In the genomic region with DNA sequence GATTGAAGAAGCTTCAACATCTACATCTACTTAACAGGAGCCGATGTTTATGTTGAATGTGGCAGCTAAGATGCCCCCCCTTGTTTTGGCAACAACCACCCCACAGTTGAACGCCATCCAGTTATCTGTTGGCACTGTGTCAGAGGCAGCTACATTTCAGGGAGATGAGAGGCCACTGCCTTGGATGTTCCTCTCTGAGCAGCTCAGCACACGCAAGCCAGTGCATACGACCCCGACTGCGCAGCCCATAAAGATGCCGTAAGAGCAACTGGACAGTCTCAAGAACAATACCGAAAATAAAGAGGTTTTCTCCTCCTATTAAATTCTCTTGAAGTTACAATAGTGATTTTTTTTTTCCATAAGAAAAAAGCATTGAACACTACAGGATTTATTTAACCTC, we compare ENCODE assay signal across 14 mouse cellular contexts. TPM values are rescaled to one million over a fixed set of nuclear protein-coding genes. Genes with fewer than 3 reads are reported as not detected.
DNase-seq lines count a peak whose midpoint lies in the region; ATAC-seq lines count a peak whose summit lies in the region.
"Had no signal": no experiment of that assay in that cellular context is flagged by ENCODE, and none has a peak within 500 bp of the region (broad histone marks: within the 10 kb centered on the region; RNA-seq: fewer than 3 reads in every experiment).

No protein-coding gene starts in this region.

- intact Hi-C loops in heart, postnatal 25 days (cut with DNase I): no loop called here

- no peak overlapping the region for H3K4me3 ChIP-seq in lung, embryonic 16.5 days (ENCODE audit: low read length)
- no peak overlapping the region for H3K4me3 ChIP-seq in embryonic facial prominence, embryonic 10.5 days
- H3K4me3 ChIP-seq in limb, embryonic 13.5 days: no peak overlapping the region
- H3K4me3 ChIP-seq: heart, embryonic 10.5 days; hindbrain, embryonic 12.5 days had no signal

- H3K9ac ChIP-seq in lung, embryonic 16.5 days (ENCODE audit: low read length): no peak overlapping the region
- H3K9ac ChIP-seq in limb, embryonic 13.5 days: no peak overlapping the region
- H3K9ac ChIP-seq: hindbrain, embryonic 12.5 days; liver, embryonic 14.5 days had no signal

- H3K4me2 ChIP-seq in lung, embryonic 16.5 days (ENCODE audit: low read depth, low read length): no peak overlapping the region
- H3K4me2 ChIP-seq in limb, embryonic 13.5 days (replicated peaks): no peak overlapping the region
- H3K4me2 ChIP-seq: hindbrain, embryonic 12.5 days had no signal

- peak; percentile 42 for DNase-seq in heart, postnatal 4 days
- no peak for DNase-seq in heart, postnatal 25 days (ENCODE audit: low spot score)
- DNase-seq in lung, adult 18-20 months: no peak
- DNase-seq in embryonic facial prominence, embryonic 10.5 days (ENCODE audit: low spot score): no peak
- no peak for DNase-seq in gastrocnemius, postnatal 10 days
- no peak for DNase-seq in heart, adult 9 months (ENCODE audit: low spot score in 2 of 2)
- DNase-seq: adrenal gland, postnatal 36 days had no signal

- H3K9me3 ChIP-seq in lung, embryonic 16.5 days (ENCODE audit: control insufficient read depth, low read length): no peaks in the 10 kb centered on the region
- no peaks in the 10 kb centered on the region for H3K9me3 ChIP-seq in embryonic facial prominence, embryonic 10.5 days
- peaks cover 13% of the 10 kb centered on the region for H3K9me3 ChIP-seq in limb, embryonic 13.5 days
- H3K9me3 ChIP-seq: heart, embryonic 10.5 days; hindbrain, embryonic 12.5 days had no signal

- H3K27ac ChIP-seq in lung, embryonic 16.5 days (ENCODE audit: low read length): no peak overlapping the region
- peak overlapping the region; percentile 68 for H3K27ac ChIP-seq in embryonic facial prominence, embryonic 10.5 days (replicated peaks)
- H3K27ac ChIP-seq in limb, embryonic 13.5 days: peak overlapping the region; percentile 67; the same call in 1 of the 2 replicates
- H3K27ac ChIP-seq: heart, embryonic 10.5 days; hindbrain, embryonic 12.5 days; liver, embryonic 14.5 days had no signal

- H3K4me1 ChIP-seq in lung, embryonic 16.5 days (replicated peaks; ENCODE audit: control insufficient read depth, insufficient read depth, low read length): peaks cover 6% of the 10 kb centered on the region; the same call in 1 of the 2 replicates
- H3K4me1 ChIP-seq in embryonic facial prominence, embryonic 10.5 days: peaks cover 29% of the 10 kb centered on the region
- peaks cover 29% of the 10 kb centered on the region for H3K4me1 ChIP-seq in limb, embryonic 13.5 days
- H3K4me1 ChIP-seq: heart, embryonic 10.5 days had no signal

- WGBS in lung, embryonic 16.5 days: 47% methylated on average over 8 of the region's 8 CpGs
- WGBS in embryonic facial prominence, embryonic 10.5 days: 82% methylated on average over 8 of the region's 8 CpGs
- 40% methylated on average over 8 of the region's 8 CpGs for WGBS in limb, embryonic 13.5 days

- H3K27me3 ChIP-seq in lung, embryonic 16.5 days (ENCODE audit: control insufficient read depth, insufficient read depth, low read depth, low read length): no peaks in the 10 kb centered on the region
- H3K27me3 ChIP-seq in embryonic facial prominence, embryonic 10.5 days (replicated peaks; ENCODE audit: low read depth, poor library complexity, severe bottlenecking): no peaks in the 10 kb centered on the region
- H3K27me3 ChIP-seq in limb, embryonic 13.5 days: no peaks in the 10 kb centered on the region
- H3K27me3 ChIP-seq: hindbrain, embryonic 12.5 days had no signal

- H3K36me3 ChIP-seq in lung, embryonic 16.5 days (ENCODE audit: control insufficient read depth, insufficient read depth, low read length): peaks cover 4% of the 10 kb centered on the region; the same call in 1 of the 2 replicates
- H3K36me3 ChIP-seq in embryonic facial prominence, embryonic 10.5 days (replicated peaks): peaks cover 19% of the 10 kb centered on the region
- H3K36me3 ChIP-seq in limb, embryonic 13.5 days: peaks cover 6% of the 10 kb centered on the region
- H3K36me3 ChIP-seq: heart, embryonic 10.5 days; hindbrain, embryonic 12.5 days had no signal

- ATAC-seq in lung, embryonic 16.5 days (ENCODE audit: low read depth): peak; percentile 75
- ATAC-seq in limb, embryonic 13.5 days (ENCODE audit: low FRiP score, low read depth): peak; percentile 84; the same call in 1 of the 2 replicates
- ATAC-seq: midbrain, embryonic 16.5 days had no signal

RNA-seq across cellular contexts. Expression of gene Mlh3, which starts 5.9 kb away (rescaled TPM):
- total RNA-seq in heart, postnatal 4 days (2021): 1 to 10 TPM; 6.9 to 8.7 TPM
- 1 to 10 TPM; 6.9 to 7.5 TPM for total RNA-seq in heart, postnatal 25 days (2021)
- polyA plus RNA-seq in lung, embryonic 16.5 days (2015; fragmentation: Nextera tagmentation; extraction: Ambion mirVana): 8.5 and 9.0 TPM in 2 replicates
- 7.6 and 8.2 TPM in 2 replicates for polyA plus RNA-seq in embryonic facial prominence, embryonic 10.5 days (2016; fragmentation: Nextera tagmentation; extraction: Ambion mirVana)
- polyA plus RNA-seq in limb, embryonic 13.5 days (2015; fragmentation: Nextera tagmentation; extraction: Ambion mirVana): 10.0 and 10.8 TPM in 2 replicates
- total RNA-seq in gastrocnemius, postnatal 10 days (2021): 10 to 100 TPM in 1 of 2 experiments, 1 to 10 TPM in 1; 8.7 to 10.8 TPM

RNA-seq across cellular contexts. Expression of gene Acyp1, which starts 23.7 kb away (rescaled TPM):
- 10 to 100 TPM; 20.9 to 24.0 TPM for total RNA-seq in heart, postnatal 4 days (2021)
- total RNA-seq in heart, postnatal 25 days (2021): 10 to 100 TPM; 14.5 to 19.5 TPM
- 67.5 and 70.2 TPM in 2 replicates for polyA plus RNA-seq in lung, embryonic 16.5 days (2015; fragmentation: Nextera tagmentation; extraction: Ambion mirVana)
- polyA plus RNA-seq in embryonic facial prominence, embryonic 10.5 days (2016; fragmentation: Nextera tagmentation; extraction: Ambion mirVana): 47.3 and 50.6 TPM in 2 replicates
- polyA plus RNA-seq in limb, embryonic 13.5 days (2015; fragmentation: Nextera tagmentation; extraction: Ambion mirVana): 44.8 and 48.4 TPM in 2 replicates
- total RNA-seq in gastrocnemius, postnatal 10 days (2021): 10 to 100 TPM; 20.5 to 24.9 TPM

RNA-seq across cellular contexts. Expression of gene Zc2hc1c, which starts 23.9 kb away (rescaled TPM):
- total RNA-seq in heart, postnatal 4 days (2021): 1 to 10 TPM in 1 of 2 experiments, under 1 TPM in 1; 0.98 to 1.2 TPM
- 1 to 10 TPM; 1.9 to 2.0 TPM for total RNA-seq in heart, postnatal 25 days (2021)
- polyA plus RNA-seq in lung, embryonic 16.5 days (2015; fragmentation: Nextera tagmentation; extraction: Ambion mirVana): 2.5 and 2.9 TPM in 2 replicates
- 0.90 and 0.92 TPM in 2 replicates for polyA plus RNA-seq in embryonic facial prominence, embryonic 10.5 days (2016; fragmentation: Nextera tagmentation; extraction: Ambion mirVana)
- 1.0 and 1.2 TPM in 2 replicates for polyA plus RNA-seq in limb, embryonic 13.5 days (2015; fragmentation: Nextera tagmentation; extraction: Ambion mirVana)
- total RNA-seq in gastrocnemius, postnatal 10 days (2021): under 1 TPM; 0.63 TPM
- total RNA-seq: neutrophil, adult 5-6 weeks had no signal

RNA-seq across cellular contexts. Expression of gene Eif2b2, which starts 45.2 kb away (rescaled TPM):
- 10 to 100 TPM; 55.0 to 55.9 TPM for total RNA-seq in heart, postnatal 4 days (2021)
- 10 to 100 TPM; 48.2 to 49.3 TPM for total RNA-seq in heart, postnatal 25 days (2021)
- 83.3 and 86.6 TPM in 2 replicates for polyA plus RNA-seq in lung, embryonic 16.5 days (2015; fragmentation: Nextera tagmentation; extraction: Ambion mirVana)
- polyA plus RNA-seq in embryonic facial prominence, embryonic 10.5 days (2016; fragmentation: Nextera tagmentation; extraction: Ambion mirVana): 119 and 122 TPM in 2 replicates
- 78.3 and 79.9 TPM in 2 replicates for polyA plus RNA-seq in limb, embryonic 13.5 days (2015; fragmentation: Nextera tagmentation; extraction: Ambion mirVana)
- 10 to 100 TPM; 76.1 to 95.2 TPM for total RNA-seq in gastrocnemius, postnatal 10 days (2021)
